Mouse (Mus musculus) embryo, embryonic 11.5 days (tissue): ENCODE results near the gene Mad2l1bp.

Experiments used
- DNase-seq: peaks from one replicate; pipeline ENCODE4 v3.0.0-alpha.2; 2012; ENCODE audit warnings: low read depth, low spot score

Mad2l1bp gene

DNA sequence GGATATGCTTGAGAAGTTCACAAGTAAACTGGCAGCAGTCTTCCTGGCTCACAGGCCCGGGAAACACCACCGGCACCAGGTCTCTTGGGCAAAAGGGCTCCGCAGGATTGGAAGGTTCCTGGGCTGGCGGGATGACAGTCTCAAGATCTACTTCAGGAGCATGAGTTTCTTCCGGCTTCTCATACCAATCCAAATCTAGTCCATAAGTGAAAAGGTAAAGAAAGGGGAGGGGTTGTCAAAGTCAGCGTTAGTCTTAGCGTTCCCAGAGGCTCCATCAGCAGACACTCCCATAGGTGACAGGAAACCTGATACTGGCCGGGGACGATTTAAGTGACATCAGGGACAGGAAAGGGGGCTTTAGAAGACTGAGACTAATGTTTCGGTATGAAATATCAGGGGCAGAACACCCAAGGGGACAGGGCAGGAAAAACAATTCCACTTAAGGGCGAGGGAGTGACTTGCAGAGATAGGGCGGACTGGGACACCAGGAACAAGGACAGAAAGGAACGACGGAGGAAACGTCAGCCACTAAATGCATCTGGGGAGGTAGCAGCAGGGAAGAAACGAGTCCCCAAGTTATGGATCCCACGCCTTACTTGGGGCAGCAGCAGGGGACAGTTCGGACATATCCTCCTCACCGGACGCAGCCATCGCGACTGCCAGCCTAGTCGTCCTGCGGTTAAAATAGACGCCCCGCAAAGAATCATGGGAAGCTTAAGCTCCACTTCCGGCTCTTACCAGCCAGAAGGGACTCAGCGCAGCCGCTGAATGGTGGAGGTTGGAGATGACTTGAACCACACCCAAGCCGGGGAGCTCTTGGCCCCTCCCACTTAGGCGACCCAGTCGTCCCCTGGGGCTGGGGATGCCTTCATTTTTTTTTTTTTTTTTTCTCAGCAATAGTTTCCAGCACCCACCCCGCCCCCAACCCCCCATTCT is at the start of gene Mad2l1bp:
Gene Mad2l1bp (minus strand): TSS at position 707 of the 936 bp plus-strand sequence.
- DNase-seq = peak; percentile 83

DNA sequence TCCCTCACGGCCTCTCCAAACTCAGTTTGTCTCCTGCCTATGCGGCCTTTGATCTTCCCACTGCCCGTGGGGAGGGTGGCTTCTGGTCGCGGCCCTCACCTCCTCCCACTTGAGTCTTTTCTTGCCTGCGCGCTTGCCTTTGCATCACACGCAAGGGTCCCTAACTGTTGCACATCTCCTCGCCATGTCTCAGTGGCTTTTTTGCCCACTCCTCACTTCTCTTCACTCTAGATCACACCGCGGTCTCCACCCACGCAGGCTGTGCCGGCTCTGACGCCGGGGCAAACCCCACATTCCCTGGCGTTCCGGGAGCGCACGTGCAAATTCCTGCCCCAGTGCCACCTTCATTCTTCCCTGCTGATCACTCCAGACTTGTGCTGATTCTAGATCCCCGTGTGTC is 49.7 kb upstream of the Mad2l1bp start:
- no peak for DNase-seq

DNA sequence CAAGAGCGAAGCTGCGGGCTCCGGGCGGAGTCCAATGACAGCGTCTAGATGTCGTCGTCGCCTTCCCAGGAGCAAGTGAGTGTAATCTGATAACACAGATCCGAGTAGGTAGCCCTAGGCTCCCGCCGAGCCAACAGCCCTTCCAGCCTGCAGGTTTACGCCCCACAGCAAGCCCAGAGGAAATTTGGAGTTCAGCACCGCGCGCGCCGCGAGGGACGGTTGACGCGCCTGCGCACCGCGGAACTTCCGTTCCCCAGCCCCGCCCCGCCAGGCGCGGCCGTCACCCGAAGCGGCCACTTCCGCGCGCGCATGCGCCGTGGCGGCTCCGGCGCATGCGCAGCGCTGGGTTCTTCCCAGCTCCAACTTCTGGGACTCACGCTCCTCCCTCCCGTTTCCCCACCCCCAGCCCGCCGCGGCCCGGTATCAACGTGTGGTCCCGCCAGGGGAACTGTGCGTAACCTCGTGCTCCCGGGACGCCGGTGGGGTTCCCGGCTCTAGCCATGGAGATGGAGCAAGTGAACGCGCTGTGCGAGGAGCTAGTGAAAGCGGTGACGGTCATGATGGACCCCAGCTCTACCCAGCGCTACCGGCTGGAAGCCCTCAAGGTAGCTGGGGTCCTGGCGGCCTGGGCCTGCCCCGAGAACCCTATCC is 49.2 kb upstream of the Mad2l1bp start, which contains the start of the genes Polh and Xpo5:
Gene Polh (minus strand): TSS at position 225 of the 651 bp plus-strand sequence.
Gene Xpo5 (plus strand): TSS at position 362 of the 651 bp plus-strand sequence.
- DNase-seq = peak; percentile 93

DNA sequence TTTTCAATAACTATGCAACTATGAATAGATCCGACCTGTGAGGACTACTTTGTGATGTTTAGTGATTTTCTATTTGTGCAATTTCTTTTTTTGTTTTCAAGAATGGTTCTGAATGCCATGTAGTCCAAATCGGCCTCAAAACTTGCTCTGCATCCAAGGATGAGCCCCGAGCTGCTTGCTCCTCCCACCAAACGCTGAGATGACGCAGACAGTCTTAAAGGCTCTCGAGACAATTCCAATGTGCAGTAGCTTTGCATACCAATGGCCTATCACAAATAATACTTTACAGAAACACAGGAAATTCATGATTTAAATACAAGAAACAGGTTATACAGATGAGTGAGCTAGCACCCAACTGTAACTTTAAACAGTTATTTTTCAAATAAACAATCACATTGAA is 47.8 kb upstream of the Mad2l1bp start:
- DNase-seq = no peak

DNA sequence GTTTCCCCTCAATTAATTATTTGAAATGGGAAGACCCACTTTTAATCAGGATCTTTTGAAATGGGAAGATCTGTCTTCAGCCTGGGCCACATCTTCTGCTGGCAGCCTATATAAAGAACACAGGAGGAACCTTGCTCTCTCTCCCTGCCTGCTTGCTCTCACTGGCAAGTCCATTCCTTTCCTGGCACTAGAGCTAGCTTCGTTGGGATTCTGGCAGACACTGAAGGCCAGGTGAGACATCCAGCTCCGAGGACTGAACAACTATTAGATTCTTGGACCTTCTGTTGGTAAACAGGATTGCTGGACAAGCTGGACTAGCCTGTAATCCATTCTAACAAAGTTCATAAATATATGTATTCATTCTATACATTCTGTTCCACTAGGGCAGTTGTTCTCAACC is 35.5 kb upstream of the Mad2l1bp start:
- DNase-seq = no peak

DNA sequence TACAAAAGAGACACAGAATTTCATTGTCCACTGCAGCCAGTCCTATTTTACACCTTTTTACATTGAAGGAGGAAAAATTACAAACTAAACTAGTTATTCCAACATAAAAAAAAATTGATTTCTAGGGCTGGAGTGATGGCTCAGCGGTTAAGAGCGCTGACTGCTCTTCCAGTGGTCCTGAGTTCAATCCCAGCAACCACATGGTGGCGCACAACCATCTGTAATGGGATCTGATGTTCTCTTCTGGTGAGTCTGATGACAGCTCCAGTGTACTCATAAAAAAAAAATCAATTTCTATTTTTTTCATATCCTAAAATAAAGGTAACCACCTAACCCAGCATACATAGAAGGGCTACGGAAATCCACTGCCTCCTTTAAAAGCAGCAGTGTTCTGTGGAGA is 28.9 kb upstream of the Mad2l1bp start:
- no peak for DNase-seq

DNA sequence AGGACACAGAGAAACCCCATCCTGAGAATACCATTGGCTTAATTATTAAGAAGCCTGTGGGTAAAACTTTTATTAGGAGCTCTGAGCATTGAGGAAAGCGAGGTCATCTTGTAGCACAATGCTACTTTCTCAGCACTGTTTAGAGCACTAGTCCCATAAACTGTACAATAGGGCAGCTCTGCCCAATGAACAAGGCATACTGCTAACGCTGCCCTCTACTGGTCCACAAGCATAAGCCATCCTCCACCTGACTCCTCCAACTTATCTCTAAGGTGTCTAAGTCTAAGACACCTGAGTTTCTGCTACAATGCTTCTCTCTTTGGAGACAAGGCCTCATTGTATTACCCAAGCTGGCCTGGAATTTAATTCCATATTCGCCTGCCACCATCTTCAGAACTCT is 17.2 kb upstream of the Mad2l1bp start:
- no peak for DNase-seq

DNA sequence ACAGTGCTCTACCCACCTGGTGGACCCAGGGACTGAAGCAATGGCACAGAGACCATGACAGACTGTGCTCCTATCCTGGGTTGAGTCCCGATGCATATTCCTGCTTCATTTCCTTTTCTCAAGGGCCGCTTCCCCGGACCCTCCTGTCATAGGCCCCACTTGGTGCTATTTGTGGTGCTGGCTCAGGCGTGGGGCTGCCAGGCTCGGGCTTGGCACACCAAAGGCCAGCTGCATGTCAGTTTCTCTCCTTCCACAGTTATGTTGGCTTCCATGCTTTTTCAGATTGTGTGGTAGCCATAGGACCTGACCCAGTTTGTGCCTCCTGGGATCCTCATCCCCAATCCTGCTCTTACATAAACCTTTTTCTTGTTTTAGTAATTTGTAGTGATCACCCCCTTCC is 15.4 kb upstream of the Mad2l1bp start:
- DNase-seq = no peak

DNA sequence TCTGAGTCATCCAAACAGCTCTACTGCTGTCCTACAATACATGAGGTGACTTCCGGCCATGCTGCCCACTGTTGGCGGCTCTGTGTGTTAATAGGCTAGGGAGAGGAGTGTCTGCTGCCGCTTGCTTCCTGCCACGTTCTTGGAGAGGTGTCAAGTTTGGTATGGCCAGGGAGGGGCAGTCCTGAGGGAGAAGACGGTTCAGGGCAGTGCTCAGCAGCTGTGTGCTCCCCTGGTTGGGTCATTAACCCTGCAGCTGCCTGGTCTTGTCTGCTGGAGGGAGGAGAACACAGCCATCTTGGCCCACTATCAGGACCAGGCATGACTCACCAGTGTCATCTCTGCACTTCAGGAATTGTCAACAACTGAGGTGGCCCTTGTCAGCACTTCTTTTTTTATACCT is 15.0 kb upstream of the Mad2l1bp start:
- no peak for DNase-seq

DNA sequence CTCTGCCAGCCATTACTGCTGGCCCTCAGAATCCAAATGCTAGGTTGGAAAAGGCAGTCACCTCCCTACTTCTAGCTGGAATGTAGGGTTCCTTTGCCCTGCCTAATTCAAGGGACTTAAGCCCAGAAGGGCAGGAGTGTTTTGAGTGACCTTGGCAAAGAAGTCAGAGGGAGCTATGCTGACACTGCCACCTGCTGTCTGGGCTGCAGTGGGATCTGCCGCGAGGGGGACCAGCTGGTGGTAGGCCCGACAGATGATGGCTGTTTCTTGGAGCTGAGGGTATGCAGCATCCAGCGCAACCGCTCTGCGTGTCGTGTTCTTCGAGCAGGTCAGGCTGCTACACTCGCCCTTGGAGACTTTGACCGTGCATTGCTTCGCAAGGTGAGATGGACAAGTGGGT is 13.7 kb upstream of the Mad2l1bp start:
- no peak for DNase-seq

DNA sequence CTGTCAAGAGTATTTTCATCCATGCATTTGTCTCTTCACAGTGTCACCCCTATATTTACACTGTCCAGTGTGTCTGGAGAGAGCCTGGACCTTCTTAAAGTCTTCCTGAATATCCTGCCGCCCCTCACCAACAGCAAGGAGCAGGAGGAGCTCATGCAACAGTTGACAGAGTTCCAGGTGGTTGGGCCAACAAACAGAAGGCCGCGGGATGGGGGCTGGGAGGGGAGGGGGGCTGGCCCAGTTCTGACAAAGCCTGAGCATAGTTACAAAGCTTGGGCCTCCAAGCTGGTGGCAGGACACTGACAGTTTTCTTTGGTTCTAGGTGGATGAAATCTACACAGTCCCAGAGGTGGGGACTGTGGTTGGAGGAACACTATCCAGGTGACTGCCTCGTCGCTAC is 12.9 kb upstream of the Mad2l1bp start:
- DNase-seq = no peak

DNA sequence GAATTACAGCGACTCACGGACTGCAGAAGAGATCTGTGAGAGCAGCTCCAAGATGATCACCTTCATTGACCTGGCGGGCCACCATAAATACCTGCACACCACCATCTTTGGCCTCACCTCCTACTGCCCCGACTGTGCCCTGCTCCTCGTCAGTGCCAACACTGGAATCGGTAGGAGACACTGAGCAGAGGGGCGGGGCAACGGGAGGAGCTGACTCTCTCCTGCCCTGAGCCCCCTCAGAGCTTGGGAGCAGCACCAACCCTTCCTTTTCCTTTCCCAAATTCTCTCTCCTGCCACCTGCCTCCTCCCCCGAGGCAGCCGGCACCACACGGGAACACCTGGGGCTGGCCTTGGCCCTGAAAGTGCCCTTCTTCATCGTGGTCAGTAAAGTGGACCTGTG is 12.1 kb upstream of the Mad2l1bp start:
- no peak for DNase-seq

DNA sequence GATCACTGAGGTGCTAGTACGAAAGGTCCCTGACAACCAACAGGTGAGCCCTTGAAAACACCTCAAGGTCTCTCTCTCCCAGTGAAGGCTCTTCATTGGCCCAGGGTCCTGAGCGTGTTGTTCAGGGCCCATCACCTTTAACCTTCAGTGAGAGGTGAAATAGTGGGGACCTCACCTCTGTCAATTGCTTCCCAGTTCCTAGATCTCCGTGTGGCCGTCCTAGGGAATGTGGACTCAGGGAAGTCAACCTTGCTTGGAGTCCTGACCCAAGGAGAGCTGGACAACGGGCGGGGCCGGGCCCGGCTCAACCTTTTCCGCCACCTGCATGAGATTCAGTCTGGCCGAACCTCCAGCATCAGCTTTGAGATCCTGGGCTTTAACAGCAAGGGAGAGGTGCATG is 11.4 kb upstream of the Mad2l1bp start:
- DNase-seq = no peak

DNA sequence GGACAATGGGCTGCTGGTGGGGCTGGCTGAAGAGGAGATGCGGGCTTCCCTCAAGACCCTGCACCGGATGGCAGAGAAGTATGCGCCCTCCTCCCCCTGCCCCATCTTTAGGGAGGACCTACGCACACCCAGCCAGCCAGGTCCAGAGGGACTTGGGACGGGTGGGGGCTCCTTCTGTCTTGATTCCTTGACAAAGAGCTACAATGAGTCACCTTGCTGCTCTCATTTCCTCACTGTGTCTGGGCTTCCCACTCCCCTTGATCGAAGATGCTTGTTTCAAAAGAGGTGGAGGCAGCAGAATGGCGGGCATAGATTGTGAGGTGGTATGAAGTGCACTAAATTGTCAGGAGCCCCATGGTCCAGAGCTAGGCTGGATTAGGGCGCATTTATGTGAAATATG is 10.9 kb upstream of the Mad2l1bp start:
- DNase-seq = no peak

DNA sequence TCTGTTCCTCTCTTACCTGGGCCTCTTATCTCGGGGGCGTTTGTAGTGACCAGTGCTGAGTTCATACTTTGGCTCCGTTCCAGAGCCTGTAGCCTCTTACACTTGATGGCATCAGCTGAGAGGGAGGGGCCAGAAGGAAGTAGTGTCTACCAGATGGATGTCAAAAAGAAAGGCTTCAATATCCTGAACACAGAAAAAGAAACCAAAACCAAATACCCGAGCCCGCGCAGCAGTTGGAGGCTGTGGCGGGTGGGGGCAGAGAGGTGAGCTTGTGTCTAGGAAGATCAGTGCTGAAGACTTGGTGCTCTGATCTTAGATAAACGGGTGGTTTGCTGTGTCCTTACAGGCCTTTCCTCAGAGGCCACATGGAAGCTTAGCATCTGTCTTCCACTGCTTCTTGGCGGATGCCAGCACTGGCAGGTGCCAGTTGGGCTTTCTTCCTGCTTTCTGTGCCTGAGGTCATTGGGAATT is 9.6 kb upstream of the Mad2l1bp start:
- DNase-seq = no peak

DNA sequence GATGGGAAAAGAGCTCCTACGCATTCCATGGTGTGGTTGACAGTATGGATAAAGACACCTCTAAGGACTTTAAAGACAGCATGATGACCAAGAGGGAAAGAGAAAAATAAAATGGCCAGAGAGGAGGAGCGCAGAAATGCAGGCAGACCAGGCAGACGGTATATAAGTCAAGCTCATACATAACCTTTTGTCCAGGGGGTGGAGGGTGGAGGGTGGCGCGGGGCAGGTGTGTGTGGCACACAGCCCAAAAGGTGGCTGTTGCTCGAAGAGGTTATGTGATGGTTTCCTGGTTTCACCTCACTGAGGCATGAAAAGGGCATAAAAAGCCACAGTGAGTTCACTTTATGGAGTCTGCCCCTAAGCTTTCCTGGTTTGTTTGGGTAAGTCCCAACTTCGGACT is 9.2 kb upstream of the Mad2l1bp start:
- no peak for DNase-seq

DNA sequence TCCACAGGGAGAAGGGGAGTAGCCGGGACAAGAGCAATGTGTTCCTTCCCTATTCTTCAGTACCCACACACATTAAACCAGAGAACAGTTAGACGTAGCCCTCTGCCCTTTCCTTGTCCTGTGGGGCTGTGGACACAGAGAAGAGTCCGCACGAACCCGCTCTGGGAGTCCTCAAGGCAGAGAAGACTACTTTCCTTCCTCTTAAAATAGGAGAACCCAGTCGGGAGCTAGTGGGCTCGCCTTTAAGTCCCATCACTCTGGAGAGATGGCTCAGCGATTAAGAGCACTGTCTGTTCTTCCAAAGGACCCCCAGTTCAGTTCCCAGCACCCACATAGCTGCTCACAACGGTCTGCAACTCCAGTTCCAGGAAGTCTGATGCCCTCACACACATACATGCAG is 8.4 kb upstream of the Mad2l1bp start:
- DNase-seq = no peak

DNA sequence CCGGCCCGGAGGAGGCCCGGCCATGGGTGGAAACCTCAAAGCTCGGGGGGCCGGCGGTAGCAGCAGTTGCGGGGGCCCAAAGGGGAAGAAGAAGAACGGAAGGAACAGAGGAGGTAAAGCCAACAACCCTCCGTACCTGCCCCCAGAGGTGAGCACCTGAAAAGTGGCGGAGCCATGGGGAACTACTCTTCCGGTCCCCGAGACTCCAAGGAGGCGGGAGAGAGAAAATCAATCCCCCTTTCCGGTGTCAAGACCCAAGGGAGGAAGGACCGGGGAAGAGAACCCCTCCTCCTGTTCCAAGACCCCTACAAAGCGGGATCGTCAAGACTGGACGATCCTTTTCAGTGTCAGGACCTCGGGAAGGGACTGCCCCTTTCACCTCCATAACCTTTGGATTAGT is 7.8 kb upstream of the Mad2l1bp start:
- DNase-seq = no peak

DNA sequence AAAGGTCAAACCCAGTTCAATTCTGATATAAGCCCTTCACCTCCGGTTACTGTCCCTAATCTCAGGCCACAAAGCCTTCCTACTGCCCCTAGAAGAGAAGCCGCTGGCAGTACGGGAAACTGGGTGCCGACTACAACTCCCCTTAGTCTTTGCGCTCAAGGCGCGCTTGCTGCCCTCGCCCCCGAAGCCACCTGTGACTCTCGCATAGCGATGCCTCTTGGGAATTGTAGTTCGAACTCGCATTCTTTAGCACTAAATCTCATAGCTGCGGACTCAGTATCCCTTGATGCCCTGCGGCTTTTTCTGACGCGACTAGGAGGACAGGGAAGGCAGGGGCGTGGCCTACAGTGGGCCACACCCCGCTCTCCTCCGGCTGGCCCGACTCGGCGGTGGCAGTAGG is 7.3 kb upstream of the Mad2l1bp start, which contains the start of gene Gtpbp2:
Gene Gtpbp2 (plus strand): TSS at position 347 of the 400 bp plus-strand sequence.
- peak; percentile 99 for DNase-seq

DNA sequence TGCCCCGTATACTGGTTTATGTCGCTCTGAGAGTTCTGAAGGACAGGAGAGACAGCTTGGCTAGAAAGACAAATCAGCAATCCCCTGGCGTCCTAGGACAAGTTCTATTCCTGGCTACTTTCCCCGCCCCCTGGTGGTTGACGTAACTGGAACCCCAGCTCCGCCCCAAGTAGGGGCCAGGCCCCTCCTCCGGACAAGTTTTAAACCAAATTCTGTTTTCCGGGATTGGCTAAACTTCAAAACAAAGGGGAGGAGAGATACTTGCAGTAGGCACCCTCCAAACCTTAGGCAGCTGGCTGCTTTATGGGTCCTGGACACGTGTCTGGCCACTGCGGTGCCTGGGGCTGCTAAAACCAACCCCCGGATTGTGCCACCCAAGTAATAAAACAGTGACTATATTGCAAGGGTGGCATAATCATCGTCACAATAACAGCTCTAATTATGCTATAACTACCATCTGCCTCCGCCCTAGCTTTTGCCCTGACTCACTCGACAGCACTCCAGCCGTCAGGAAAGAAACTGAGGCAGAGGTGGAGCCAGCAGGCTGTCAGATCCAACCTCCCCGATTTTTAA is 6.8 kb upstream of the Mad2l1bp start:
- DNase-seq = peak; percentile 81

DNA sequence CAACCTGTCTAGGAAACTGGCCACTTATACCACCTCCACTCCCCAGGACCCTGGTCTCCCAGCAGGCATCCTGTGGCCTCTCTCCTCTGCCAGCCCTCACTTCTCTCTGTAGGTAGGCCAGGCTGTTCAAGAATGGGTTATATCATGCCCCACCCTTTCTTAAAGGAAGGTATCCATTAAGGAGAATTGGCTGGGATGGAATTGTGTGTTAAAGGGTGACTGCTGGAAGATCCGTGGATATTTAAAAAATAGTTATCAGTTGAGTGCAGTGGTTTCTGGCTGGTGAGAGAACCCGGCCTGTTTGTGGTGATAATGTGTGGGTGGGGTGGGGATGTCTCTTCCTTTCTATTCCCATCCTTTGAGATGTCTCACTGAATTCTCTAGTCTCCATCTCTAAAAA is 5.9 kb upstream of the Mad2l1bp start:
- no peak for DNase-seq

DNA sequence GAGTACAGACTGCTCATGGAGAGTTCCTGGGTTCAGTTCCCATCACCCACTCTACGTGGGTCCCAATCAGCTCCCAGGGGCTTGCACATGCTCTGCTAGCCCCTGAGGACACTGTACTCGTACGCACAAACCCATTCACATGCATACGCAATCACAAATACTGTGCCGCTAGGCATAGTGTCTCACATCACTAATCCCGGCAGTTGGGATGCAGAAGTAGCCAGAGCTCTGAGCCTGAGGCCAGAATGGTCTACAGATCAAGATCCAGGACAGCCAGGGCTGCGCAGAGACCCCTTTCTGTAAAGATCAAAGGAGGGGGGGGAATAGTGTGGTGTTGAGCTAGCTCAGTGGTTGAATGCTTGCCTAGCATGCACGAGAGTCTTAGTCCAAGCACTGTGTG is 3.8 kb upstream of the Mad2l1bp start:
- no peak for DNase-seq
